Mouse (Mus musculus) brain, embryonic 14.5 days (tissue): ENCODE data around the gene Aass.

Source experiments
- CTCF ChIP-seq: fragments of 200-500 bp; IDR thresholded peaks from 2 replicates; pipeline ENCODE4 v1.5.1; 2012; ENCODE audit warnings: inconsistent platforms, mild to moderate bottlenecking, moderate library complexity, borderline replicate concordance; ENCODE audit not compliant: insufficient read depth, insufficient read length; ENCODE audit errors: extremely low read depth
- POLR2A ChIP-seq: fragments of 200-500 bp; IDR thresholded peaks from 2 replicates; pipeline ENCODE4 v1.6.1; 2012; ENCODE audit warnings: mild to moderate bottlenecking, inconsistent platforms, borderline replicate concordance; ENCODE audit not compliant: poor library complexity, insufficient read depth, insufficient read length, severe bottlenecking; ENCODE audit errors: extremely low read depth

DNA sequence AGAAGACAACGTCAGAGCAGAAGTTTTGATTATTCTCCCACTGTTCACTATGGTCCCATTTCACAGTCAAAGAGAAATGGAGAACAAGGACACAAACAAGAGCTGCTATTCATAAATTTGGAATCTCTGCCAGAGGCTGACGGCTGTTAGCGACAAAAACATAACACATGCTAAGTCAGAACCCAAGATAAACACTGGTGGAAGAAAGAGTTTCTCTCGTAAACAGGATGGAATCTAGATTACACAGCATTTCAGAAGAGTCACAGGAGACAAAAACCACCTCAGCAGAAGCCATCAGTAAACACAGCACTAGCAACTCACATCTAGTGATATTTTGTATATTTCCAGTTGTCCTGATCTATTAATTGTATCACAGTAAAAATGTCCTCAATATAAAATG is 26.4 kb downstream of the Aass start:
- no peak for TF ChIP-seq POLR2A
- no peak for TF ChIP-seq CTCF
